Mouse (Mus musculus) v-Abl transformed pro-B cells (cell line): Measurements from ENCODE around the gene Arsk.

ENCODE experiments used
- in situ Hi-C, 2 experiments: fragments of 400-800 bp; cut with MboI; formaldehyde crosslinking; loops; one replicate each; pipeline ENCODE4 v1.15.1; 2025; ENCODE audit not compliant: unreplicated experiment in 2 of 2

Gene Arsk

GRCm38 (mm10) chr13:76098493-76099303, at the start of gene Arsk, which contains the start of gene Ttc37:
Gene Arsk (minus strand): TSS chr13:76098660.
Gene Ttc37 (plus strand): TSS chr13:76098734.
- in situ Hi-C loops, result loop anchor here in 1 of 2 experiments (5.0 kb wide), 1 partner anchor 76 kb away; no protein-coding TSS in a partner anchor

- in situ Hi-C loops, result no loop called here
These were observed 42.8 kb upstream of the Arsk start for GRCm38 (mm10) chr13:76141117-76141808.

GRCm38 (mm10) chr13:76138862-76139261, 40.4 kb upstream of the Arsk start:
- in situ Hi-C loops, result loop anchor here in 1 of 2 experiments (5.0 kb wide), 1 partner anchor 168 kb away; the partner anchor contains the start of gene Fam81b

- in situ Hi-C loops, result no loop called here
These were observed 34.0 kb upstream of the Arsk start for GRCm38 (mm10) chr13:76132415-76132814.

- in situ Hi-C loops, result no loop called here
These were observed 30.3 kb upstream of the Arsk start for GRCm38 (mm10) chr13:76128799-76129198.

GRCm38 (mm10) chr13:76109069-76109824, 10.8 kb upstream of the Arsk start:
- in situ Hi-C loops, result loop anchor here in 1 of 2 experiments (25.0 kb wide), 2 partner anchors 1028 to 1772 kb away; partner anchors contain the start of genes 2210408I21Rik and Slf1

- in situ Hi-C loops, result loop anchor here in 1 of 2 experiments (5.0 to 25.0 kb wide), 3 partner anchors 85 to 1765 kb away; partner anchors contain the start of genes 2210408I21Rik, Rfesd and Slf1
These were observed 3.5 kb upstream of the Arsk start for GRCm38 (mm10) chr13:76101989-76102388.

- in situ Hi-C loops, result loop anchor here in 1 of 2 experiments (5.0 kb wide), 1 partner anchor 76 kb away; no protein-coding TSS in a partner anchor
These were observed 356 bp downstream of the Arsk start for GRCm38 (mm10) chr13:76098116-76098492.

- in situ Hi-C loops, result no loop called here
These were observed 24.1 kb downstream of the Arsk start for GRCm38 (mm10) chr13:76074323-76074722.

GRCm38 (mm10) chr13:76064363-76064945, 34.0 kb downstream of the Arsk start:
- in situ Hi-C loops, result no loop called here

GRCm38 (mm10) chr13:76063548-76063947, 34.9 kb downstream of the Arsk start:
- in situ Hi-C loops, result no loop called here

- in situ Hi-C loops, result no loop called here
These were observed 35.9 kb downstream of the Arsk start for GRCm38 (mm10) chr13:76062569-76062968.

GRCm38 (mm10) chr13:76062126-76062525, 36.3 kb downstream of the Arsk start:
- in situ Hi-C loops, result no loop called here

GRCm38 (mm10) chr13:76059591-76059990, 38.9 kb downstream of the Arsk start:
- in situ Hi-C loops, result no loop called here

GRCm38 (mm10) chr13:76057267-76058069, 41.0 kb downstream of the Arsk start:
- in situ Hi-C loops, result no loop called here

- in situ Hi-C loops, result no loop called here
These were observed 41.6 kb downstream of the Arsk start, which contains the start of gene Gpr150 for GRCm38 (mm10) chr13:76056896-76057266. Gene Gpr150 (minus strand): TSS chr13:76056996.

- in situ Hi-C loops, result no loop called here
These were observed 42.2 kb downstream of the Arsk start for GRCm38 (mm10) chr13:76056261-76056724.

GRCm38 (mm10) chr13:76055391-76056232, 42.8 kb downstream of the Arsk start:
- in situ Hi-C loops, result no loop called here
